Mouse (Mus musculus) gastrocnemius, postnatal 25 days (tissue): ENCODE data around the gene Tacc3. TPM values are rescaled to one million over a fixed set of nuclear protein-coding genes. Genes with fewer than 3 reads are reported as not detected.
A peak's percentile ranks its signal among the peaks of the same experiment; 100 is the strongest.

Experiments used
- DNase-seq: peaks from one replicate; pipeline ENCODE4 v3.0.0; 2022
- total RNA-seq, 2 experiments: library from RNA; stranded (reverse); gene quantifications; 1 replicate in 1 of 2; 2 replicates in 1 of 2; pipeline ENCODE4 v1.2.3; 2021

Gene Tacc3
- total RNA-seq, 2 experiments from 2014 or later, result 1.7 to 2.5 TPM

DNA sequence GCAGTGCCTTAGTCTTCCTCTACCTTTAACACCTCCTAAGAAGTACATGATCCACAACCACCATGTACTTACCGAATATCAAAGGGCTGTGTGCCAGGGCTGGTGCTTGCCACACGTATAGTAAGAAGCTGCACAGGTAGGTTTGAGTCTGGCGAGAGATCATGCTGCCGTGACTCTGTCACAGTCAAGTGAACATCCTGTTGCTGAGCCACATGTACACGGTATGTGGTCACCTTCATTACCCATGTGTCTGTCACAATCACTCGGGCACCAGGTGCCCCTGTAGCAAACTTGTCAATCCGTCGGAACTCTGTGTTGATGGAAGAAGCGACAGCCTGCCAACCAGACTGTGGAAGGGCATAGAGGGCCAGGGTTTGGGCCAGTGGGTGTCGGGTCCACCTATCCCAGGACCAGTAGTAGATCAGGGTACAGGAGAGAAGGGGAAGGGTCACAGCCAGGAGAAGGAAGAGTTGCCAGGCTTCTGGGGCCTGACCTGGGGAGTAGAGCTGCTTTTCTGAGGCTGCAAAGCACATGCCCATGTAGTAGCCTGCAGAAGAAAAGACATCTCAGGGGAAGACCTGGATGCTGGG is 2.6 kb upstream of the Tacc3 start:
- DNase-seq, result no peak

DNA sequence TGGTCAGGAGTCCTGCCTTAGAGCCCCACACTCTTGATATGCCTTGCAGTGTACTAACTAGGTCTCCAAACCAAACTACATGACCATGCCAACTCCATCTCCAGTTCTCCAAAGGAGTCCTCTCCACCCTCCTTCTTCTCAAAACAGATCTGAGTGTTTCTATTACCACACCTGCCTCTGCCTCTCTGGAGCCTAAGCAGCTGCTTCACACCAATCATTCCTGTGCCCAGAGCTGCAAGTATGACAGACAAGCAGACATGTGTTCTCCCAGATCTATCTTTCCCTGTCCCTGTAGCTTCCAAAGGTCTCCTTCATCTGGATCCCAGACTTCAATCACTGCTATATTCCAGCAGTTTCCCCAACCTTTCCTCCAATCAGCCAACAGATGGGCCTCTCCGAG is 1.2 kb upstream of the Tacc3 start:
- no peak for DNase-seq

DNA sequence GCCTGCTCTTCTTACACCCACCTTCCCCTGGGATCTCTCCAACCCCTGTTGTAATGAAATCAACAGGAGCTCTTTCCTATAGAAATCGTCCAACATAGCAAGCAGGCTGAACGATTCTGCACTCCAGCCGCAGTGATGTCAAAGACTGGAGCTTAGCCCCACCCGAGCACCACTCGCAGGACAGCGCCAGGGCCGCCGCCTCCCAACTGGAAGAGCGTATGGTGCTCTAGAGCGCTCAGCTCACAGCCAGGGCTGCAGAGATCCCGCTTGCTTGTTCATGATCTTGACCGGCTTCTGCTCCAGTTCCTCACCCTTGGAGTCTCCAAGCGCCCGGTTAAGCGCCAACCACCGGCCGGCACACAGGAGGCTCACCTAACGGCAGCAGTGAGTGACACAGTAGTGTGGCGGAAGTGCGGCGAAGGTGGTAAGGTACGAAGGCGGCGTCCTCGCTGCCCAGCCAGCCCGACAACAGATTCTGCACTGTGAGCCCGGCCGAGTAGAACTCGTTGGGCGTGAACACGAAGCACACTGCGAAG is 609 bp upstream of the Tacc3 start:
- no peak for DNase-seq

DNA sequence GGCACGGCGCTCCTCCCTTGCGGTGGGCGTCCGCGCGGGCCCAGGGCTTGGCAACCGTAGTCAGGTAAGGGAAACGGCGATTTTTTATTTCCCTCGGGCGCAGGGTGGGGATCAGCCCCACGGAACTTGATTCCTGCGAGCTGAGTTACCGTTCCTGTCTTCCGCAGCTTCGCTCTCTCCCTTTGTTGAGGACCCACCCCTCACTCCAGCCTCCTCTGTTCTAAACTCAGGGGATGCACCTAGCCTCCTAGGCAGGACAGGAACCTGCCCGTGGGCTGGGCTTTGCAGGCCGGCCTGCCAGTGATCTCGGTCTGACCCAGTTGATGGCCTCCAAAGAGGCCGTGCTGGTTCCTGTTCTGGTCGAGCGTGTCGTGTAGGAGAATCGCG is 729 bp downstream of the Tacc3 start:
- no peak for DNase-seq

DNA sequence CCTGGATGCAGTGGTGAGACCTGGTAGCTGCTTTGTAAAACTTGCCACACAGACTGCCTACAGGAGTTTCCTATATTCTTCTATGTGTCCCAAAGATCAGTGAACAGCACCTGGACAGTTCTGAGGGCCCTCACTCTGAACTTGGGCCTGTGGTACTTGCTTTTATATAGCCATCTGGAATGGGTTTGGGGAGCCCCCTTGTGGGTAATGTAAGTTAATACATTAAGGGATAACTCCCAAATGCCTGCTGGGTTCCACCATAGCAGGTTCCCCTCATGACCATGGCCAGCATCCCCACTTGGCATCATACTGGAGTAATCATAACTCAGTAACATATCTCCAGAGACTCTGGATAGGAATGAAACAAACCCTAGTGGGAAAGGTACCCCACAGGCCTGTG is 10.3 kb downstream of the Tacc3 start:
- no peak for DNase-seq

DNA sequence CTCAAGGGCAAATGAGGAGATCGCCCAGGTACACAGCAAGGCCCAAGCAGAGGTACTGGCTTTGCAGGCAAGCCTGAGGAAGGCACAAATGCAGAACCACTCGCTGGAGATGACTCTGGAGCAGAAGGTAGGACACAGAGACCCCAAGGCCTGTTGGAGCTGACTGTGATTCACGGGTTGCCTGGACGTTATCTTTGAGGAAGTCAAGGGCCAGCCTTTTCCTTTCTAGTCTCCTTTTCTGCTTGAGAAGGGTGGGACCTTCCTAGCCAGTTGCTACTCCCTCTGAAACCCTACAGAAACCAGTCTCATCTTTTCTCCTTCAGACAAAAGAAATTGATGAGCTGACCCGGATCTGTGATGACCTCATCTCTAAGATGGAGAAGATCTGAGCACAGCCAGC is 13.7 kb downstream of the Tacc3 start:
- DNase-seq, result no peak

DNA sequence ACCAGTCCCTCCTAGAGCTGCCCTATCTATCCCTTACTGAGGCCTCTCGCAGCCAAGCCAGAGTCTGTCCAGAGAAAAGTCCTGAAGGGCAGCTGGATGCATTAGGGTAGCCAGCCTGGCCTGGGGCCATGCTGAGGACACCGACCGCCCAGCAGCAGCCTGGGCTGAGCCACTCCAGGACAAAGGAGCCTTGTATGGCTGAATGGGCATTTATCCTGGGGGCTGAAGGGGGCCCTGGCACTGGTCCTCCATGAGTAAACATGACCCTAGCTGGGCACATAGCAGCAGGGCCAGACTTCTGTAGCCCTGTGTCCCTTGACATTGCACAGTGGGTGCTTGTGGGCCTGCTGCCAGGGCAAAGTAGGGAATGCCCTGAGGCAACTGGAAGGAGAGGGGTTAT is 16.5 kb downstream of the Tacc3 start:
- DNase-seq, result no peak

DNA sequence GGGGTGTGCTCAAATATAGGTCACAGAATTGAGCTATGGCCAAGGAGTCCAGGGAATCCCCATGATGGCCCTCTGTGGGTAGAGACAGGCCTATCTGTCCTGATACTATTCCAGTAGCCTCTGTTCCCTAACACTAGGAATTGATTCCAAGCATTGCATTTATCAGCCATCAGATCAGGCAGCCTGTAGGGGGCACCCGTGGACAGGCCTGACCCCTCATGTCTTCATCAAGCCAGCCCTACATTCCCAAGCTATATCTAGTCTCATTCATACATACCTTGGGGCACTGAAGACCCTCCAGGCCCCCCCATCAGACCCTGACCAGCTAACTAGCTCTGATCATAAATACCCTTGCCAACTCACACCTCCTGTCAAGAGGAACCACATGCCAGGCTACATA is 18.0 kb downstream of the Tacc3 start:
- DNase-seq, result no peak

DNA sequence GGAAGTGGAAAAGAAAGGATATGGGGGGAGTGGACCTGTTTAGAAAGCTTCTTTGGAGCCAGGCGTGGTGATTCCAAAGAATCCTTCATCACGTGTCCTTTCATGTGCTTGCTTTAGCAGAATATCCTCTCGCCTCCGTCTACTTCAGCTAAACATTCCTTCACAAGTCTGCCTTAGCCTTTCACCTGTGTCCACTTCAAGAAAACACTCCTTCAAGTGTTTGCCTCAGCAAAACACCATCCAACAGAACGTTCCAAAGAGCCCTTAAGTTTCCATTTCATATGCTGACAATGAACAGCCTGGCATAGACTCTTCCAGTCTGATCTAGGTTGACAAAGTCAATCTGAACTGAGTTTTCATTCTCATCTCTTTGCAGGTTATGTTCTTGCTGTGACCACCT is 20.3 kb downstream of the Tacc3 start:
- DNase-seq, result no peak

DNA sequence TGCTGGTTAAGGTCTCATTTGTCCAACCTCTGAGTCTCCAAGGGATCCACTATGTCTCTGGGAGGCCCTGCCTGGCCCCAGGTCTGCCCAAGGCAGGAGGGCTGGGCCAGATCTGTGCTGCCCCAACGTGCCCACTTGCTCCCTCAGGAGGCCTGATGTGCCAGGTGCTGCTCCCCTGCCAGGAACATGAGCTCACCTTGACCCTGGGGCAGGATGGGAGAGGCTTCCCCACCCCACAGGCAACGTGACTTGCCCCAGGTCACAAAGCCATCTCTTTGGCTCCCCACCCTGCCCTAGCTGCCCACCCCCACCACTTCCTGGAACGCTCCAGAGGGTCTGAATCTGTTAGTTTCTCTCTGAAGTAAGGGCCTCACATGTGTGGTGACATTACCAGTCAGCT is 23.1 kb downstream of the Tacc3 start:
- no peak for DNase-seq

DNA sequence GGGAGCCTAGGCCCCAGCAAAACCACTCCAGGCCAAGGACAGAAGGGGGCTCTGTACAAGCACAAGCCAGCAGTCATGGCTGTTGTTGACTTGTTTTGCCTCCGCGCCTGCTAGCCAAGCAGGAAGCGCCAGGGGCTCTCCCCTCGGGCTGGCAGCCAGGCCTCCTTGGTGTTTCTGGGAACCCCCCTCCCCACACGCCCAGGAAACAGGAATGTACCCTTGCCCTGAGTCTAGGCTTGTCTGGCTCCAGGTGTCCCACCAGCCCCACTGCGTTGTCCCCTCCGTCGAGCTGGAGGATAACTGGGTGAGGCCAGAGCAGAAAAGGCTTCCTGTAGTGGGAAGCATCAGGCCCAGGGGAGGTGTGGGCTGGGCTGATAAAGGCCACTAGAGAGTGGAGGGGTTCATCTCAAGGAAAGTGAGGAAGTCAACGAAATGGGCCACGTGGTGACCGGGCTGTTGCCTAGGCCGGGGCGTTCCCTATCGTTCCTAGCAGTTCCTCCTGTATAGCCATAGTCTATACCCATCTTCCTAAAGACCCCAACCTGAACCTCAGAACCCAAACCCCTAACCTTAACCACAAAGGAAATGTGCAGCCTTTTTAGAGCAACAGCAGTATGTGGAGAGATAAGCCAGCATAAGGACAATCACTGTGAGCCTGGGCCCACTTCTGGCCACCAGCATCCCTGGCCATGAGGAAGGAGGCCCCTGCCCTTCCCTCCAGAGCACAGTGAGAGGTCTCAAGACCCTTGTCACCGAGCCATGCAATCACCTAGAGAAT is 23.9 kb downstream of the Tacc3 start:
- no peak for DNase-seq

DNA sequence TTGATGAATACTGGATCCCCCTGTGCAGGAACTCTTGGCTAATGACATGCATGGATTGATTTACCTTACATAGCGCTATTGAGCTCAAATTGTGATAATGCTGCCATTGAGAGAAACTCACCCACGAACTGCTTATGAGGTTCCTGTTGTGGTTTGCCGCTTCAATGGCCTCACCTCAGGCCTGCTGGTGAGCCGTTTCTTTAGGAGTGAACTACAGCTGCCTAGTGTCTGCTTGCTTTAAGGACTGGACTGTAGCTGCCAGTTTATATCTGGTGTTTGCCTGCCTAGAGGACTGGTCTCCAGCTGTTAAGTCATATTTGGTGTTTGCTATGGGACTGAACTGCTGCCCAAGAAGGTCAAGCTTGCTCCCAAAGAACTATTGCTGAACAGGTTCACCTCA is 25.0 kb downstream of the Tacc3 start:
- no peak for DNase-seq

DNA sequence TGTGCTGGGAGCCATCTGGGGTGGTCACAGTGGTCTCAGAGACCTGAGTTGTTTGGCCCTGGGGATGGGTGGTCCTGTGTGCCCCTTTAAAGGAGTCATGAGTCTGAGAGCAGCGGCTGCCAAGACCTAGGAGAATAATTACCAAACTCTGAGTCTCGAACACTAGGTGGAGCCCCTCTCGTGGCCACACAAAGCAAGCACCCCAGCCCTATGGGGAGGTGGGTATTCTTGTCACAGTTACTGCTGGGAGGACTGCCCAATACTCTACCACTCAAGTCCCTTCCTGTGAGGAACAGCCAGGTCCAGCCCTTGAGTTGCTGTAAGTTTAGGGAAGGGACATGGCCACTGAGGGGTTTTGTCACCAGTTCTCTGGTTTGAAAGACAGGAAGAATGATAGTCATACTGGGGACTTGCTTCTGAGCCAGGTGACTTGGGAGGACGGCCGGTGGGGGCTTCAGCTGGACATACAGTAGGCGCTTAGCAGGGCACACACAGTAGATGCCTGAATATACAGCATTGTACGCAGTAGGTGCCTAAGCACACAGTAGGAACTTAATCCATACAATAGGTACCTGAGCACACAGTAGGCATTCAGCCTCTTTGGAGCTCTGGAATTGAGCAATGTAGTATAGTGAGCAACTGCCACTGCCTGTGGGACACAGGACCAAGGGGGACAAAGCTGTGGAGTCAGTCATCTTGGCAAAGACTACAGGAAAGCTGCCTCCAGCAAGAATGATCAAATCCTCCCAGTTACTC is 26.1 kb downstream of the Tacc3 start:
- DNase-seq, result no peak

DNA sequence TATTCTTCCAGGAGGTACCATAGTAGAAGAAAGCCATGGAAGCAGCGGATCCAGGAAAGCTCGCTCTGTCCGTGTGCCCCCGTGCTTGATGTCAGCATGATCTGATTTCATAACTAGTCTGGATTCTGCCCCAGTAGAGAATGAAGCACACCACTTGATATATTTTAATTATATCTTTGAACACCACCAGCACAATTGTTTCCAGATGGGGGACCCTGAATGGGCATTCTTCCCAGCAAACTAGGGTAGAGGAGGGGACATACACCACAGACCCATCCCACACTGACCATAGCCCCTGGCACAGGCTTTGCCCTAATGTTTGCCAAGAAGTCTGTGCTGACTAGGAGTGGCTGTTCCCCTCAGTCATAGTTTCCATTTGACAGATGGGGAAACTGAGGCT is 27.0 kb downstream of the Tacc3 start:
- DNase-seq, result no peak

DNA sequence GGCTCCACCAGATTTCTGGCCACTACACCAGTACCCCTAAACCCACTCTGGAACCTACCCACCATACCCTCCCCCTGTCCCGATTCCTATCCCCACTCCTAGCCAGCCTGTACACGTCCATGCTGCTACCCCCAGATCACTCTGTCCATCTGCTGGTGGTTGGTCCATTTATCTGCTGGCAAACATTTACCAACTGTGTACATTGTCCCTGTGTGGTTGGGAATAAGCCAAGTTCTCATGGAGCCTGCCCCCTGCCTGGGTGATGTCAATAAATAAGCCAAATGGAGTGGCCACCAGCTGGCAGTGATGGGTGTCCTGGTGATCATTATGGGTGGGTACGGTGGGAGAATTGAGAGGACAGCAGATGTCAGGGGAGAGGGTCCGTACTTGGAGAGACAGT is 29.2 kb downstream of the Tacc3 start:
- DNase-seq, result no peak

DNA sequence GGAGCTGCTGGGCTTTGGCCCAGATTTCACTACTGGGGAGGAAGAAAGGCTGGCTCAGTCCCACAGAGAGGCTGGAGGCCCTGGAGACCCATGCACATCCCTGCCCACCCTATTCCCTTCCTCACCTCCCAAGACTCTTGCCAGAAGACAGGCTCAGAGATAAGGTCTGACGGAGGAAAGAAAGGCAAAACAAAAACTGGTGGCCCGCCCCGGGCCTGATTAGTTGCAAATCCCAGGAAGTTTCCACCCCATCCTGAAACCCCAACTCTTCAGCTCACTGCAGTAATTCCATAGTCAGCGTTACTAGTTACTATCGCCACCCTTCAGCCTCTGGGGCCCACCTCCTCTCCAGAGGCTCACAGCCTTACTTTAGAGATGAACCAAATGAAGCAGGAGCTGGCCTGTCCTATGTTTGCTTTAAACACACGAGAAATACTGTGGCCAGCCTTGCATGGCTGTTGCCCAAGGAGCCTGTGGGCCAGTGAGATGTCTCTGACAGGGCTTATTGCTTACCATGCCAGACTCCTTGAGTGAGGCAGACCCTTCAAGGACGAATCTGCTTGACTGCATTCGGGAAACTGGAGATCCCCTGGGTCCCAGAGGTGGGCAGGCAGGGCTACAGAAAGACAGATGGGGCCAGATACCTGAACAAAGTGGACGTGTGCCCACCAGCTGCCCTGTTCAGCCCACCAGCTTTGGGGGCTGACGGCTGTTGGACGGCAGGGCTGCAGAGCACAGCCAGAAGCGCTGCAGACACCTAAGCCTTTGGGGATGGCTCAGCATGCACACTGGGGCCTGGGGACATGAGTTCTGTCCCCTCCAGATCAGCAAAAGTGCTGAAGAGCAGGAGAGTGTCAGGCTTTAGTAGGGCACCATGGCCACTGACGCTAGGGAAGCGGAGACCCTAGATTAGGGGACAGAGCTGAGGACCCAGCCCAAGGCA is 30.6 kb downstream of the Tacc3 start:
- DNase-seq, result no peak

DNA sequence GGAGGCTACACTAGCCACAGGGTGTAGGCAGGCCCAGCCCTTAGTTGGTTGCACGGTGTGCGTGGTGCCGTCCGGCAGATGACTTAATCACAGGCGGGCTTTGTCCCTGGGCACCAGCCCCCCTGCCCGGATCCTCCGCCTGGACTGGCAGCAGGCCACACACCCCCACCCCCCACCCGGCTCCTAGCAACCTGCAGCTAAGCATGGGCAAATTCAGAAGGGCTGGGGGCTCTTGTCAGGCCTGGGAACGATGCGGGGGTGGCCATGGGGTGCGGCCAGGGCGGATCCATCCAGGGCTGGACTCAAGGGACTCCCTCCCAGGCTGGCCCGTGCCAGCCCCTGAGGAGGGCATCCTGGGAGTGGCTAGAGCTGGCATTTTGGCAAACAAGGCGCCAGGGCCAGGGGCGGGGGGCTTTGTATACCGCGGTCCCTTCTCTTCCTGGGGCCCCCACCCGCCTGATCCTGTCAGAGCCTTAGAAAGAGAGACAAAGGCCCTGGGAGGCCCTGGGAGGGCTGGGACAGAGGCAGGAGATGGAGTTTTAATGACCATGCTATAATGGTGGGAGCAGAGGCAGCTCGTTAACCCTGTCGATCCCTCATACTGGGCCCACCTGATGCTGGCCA is 31.4 kb downstream of the Tacc3 start:
- peak; percentile 34 for DNase-seq

DNA sequence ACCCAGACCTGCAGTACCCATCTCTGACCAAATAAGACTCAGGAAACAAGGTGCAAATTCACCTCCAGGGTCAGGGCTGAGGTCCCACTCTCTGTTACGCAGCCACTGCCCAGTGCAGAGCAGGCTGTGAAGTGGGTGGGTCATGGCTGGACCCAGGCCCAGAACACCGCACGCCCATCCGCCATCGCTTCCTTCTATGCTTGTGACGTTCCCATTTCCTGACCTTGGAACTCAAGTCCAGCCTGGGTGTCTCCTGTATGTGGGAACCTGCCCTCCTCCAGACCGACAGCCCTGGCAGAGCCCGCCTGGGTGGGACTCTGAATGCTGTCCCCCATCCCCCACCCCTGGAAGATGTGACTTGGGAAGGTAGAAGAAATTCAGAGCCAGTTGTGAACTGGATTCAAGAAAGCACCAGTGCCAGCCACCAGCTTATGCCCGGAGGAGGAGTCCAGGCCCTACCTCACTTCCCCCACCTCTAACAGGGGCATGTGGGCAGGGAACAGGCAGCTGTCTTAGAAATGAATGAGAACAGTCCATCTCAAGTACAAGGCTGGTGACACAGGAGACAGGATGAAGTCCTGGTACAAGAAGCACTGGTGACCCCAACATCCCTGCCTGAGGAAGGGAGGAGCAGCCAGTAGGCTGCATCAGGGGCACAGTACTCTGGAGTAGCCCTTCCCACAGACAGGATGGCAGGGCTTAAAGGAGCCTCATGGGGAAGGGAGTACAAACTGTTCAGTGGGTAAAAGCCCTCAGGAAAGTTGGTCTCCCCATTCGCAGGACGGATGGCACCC is 32.1 kb downstream of the Tacc3 start:
- DNase-seq, result peak; percentile 46

DNA sequence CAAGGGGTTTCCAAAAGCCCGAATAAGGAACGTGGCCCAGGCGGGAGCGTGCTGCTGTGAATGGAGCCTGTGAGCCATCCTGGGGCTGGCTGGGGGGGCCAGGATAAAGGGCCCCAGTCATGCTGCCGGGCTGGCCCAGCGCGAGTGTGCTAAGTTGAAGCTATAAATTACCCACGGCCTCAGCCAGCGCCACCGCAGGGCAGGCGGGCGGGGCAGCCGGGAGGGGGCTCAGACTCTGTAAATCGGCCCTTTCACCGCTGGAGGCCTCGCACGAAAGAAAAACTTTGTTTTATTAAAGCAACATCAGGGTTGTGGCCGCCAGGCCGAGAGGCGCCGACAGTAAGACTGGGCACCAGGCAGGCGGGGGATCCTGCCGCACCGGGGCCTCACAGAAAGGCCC is 34.5 kb downstream of the Tacc3 start:
- no peak for DNase-seq

DNA sequence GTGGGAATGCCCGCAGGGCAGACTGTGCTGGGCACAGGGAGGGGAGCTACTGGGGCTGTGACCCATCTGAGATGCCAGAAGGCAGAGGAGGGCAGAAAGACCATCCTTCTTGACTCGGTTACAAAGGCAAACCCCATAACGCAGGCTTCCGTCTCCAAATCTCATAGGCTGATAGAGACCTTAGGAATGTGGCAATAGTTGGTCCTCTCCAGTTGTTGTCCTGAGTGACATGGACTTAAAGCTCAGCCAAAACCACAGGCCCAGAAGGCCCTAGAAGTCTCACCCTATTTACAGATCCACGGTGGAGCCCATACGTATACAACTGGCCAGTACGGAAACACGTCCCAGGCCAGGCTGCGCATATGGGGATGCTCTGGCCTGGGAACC is 36.5 kb downstream of the Tacc3 start:
- DNase-seq, result no peak
